In genomic region chr11:118906824-118907470, GRCm38 (mm10) we compare ENCODE assay signal across 8 mouse cellular contexts. TPM values are rescaled to one million over a fixed set of nuclear protein-coding genes. Genes with fewer than 3 reads are reported as not detected.
A peak's percentile ranks its signal among the peaks of the same experiment; 100 is the strongest.
DNase-seq lines count a peak whose midpoint lies in the region; ATAC-seq and TF ChIP-seq lines count a peak whose summit lies in the region.

No protein-coding gene starts in this region.

- TF ChIP-seq CTCF in cerebellum, adult 2 months (IDR thresholded peaks at IDR 0.05; ENCODE audit: borderline replicate concordance, insufficient read depth, low read depth, low read length), result no peak

- H3K4me3 ChIP-seq in cerebellum, adult 2 months (replicated peaks; ENCODE audit: insufficient read depth, low read depth, low read length), result peak overlapping the region; percentile 98
- H3K4me3 ChIP-seq in hindbrain, embryonic 10.5 days, result peak overlapping the region; percentile 71
- H3K4me3 ChIP-seq in midbrain, embryonic 11.5 days (ENCODE audit: low read depth, low read length), result peak overlapping the region; percentile 72

- H3K9ac ChIP-seq in midbrain, embryonic 11.5 days (ENCODE audit: low read length), result peak overlapping the region; percentile 87

- no peak for ATAC-seq in midbrain, embryonic 11.5 days (ENCODE audit: low FRiP score)
- no peak for ATAC-seq in activated CD4-positive, CD25-positive, alpha-beta regulatory T cell, adult 4 months

- H3K4me1 ChIP-seq in cerebellum, adult 2 months (ENCODE audit: control insufficient read depth, insufficient read depth, low read length), result peaks cover 10% of the 10 kb centered on the region; the same call in 1 of the 2 replicates
- H3K4me1 ChIP-seq in hindbrain, embryonic 10.5 days (replicated peaks), result peaks cover 62% of the 10 kb centered on the region
- peaks cover 38% of the 10 kb centered on the region for H3K4me1 ChIP-seq in midbrain, embryonic 11.5 days (ENCODE audit: control insufficient read depth, insufficient read depth, low read length)

- H3K4me2 ChIP-seq in midbrain, embryonic 11.5 days, result peak overlapping the region; percentile 98

- 3% methylated on average over 23 of the region's 23 CpGs for WGBS in cerebellum, adult 2 months
- 8% methylated on average over 23 of the region's 23 CpGs for WGBS in hindbrain, embryonic 10.5 days
- WGBS in midbrain, embryonic 11.5 days, result 7% methylated on average over 23 of the region's 23 CpGs

- peak; percentile 21; the same call in 1 of the 2 replicates for TF ChIP-seq POLR2A in cerebellum, adult 2 months (IDR thresholded peaks at IDR 0.05; ENCODE audit: borderline replicate concordance, insufficient read depth, low read length)

- peak overlapping the region; percentile 99 for H3K27ac ChIP-seq in cerebellum, adult 2 months (ENCODE audit: insufficient read depth, low read length)
- H3K27ac ChIP-seq in hindbrain, embryonic 10.5 days, result peak overlapping the region; percentile 56
- no peak overlapping the region for H3K27ac ChIP-seq in midbrain, embryonic 11.5 days (ENCODE audit: low read depth, low read length)

- H3K9me3 ChIP-seq in hindbrain, embryonic 10.5 days, result no peaks in the 10 kb centered on the region
- no peaks in the 10 kb centered on the region for H3K9me3 ChIP-seq in midbrain, embryonic 11.5 days (ENCODE audit: control insufficient read depth, low read length)

- H3K27me3 ChIP-seq in cerebellum, adult 2 months (ENCODE audit: control insufficient read depth, insufficient read depth, low read length), result no peaks in the 10 kb centered on the region
- H3K27me3 ChIP-seq in hindbrain, embryonic 10.5 days (ENCODE audit: insufficient read depth, poor library complexity, severe bottlenecking), result peaks cover 78% of the 10 kb centered on the region
- H3K27me3 ChIP-seq in midbrain, embryonic 11.5 days (ENCODE audit: control insufficient read depth, insufficient read depth, low read length), result peaks cover 35% of the 10 kb centered on the region

- DNase-seq in cerebellum, adult 2 months, result peak; percentile 69 to 76
- peak; percentile 72 to 73 for DNase-seq in cerebellum, postnatal 14 days
- DNase-seq in hindbrain, embryonic 10.5 days (ENCODE audit: low spot score), result no peak
- peak; percentile 89 for DNase-seq in midbrain, embryonic 11.5 days (ENCODE audit: low spot score, missing footprints)
- no peak for DNase-seq in spleen, adult 12 weeks (ENCODE audit: low spot score)
- no peak for DNase-seq in heart, adult 11 months
- DNase-seq in ovary, postnatal 10 days (ENCODE audit: low spot score), result no peak

- H3K36me3 ChIP-seq in hindbrain, embryonic 10.5 days, result no peaks in the 10 kb centered on the region
- no peaks in the 10 kb centered on the region for H3K36me3 ChIP-seq in midbrain, embryonic 11.5 days (ENCODE audit: control insufficient read depth, insufficient read depth, low read length)

RNA-seq across cellular contexts. Expression of gene Rbfox3, which starts 4.5 kb away (rescaled TPM):
- polyA plus RNA-seq in cerebellum, adult 2 months (2012; rRNA removed), result 163 and 201 TPM in 2 replicates
- 5.8 and 11.7 TPM in 2 replicates for polyA plus RNA-seq in hindbrain, embryonic 10.5 days (2016; fragmentation: Nextera tagmentation; extraction: Ambion mirVana)
- polyA plus RNA-seq in midbrain, embryonic 11.5 days (2014; fragmentation: Nextera tagmentation; extraction: Ambion mirVana), result 7.1 and 8.2 TPM in 2 replicates
- polyA plus RNA-seq in activated CD4-positive, CD25-positive, alpha-beta regulatory T cell, adult 4 months (2017; shearing (Covaris generic)), result under 1 TPM in 1 of 2 experiments, not detected in 1; 0.11 TPM

Comparison
In these comparisons a context has a peak if more than half of its experiments do, and no peak if none do; other contexts are left out.
1. DNase-seq: peak in cerebellum, adult 2 months (2 of 2), cerebellum, postnatal 14 days (2 of 2) and midbrain, embryonic 11.5 days (single experiment); none in hindbrain, embryonic 10.5 days (single experiment), spleen, adult 12 weeks (single experiment), heart, adult 11 months (single experiment) and ovary, postnatal 10 days (single experiment).
2. RNA of gene Rbfox3, which starts 4.5 kb away (polyA plus RNA-seq): 163 to 201 TPM in cerebellum, adult 2 months; 5.8 to 11.7 TPM in hindbrain, embryonic 10.5 days, 7.1 to 8.2 TPM in midbrain, embryonic 11.5 days and 0.11 TPM in activated CD4-positive, CD25-positive, alpha-beta regulatory T cell, adult 4 months; every median in the first group is over 10 times any median in the second.
3. Peak in every context shown above with its lines, with median percentiles within 50 percentile points of each other: H3K4me3 ChIP-seq.